Mouse (Mus musculus): Measurements from ENCODE around the gene Ctnnd2. TPM values are rescaled to one million over a fixed set of nuclear protein-coding genes. Genes with fewer than 3 reads are reported as not detected.

Ctnnd2 gene
- polyA plus RNA-seq, 1 experiment from 2014 or later, result 1.0 TPM

DNA sequence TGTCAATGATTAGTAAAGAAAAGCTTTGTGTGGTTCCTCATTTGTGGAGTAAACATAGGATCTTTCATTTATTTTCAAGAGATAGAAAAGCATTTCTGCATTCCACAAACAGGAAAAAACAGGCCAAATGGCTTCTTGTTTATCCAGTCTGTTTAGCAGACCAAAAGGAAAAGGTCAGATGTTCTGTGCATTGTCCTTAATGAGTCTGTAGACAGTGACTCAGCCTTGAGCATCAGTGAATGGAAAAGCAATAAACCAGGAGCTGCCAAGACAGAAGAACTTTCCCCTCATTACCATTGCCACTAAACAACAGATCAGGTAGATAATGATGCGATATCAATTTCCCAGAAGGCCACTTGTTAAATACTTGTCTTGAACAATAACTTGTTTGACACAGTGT lies 192.1 kb downstream of the Ctnnd2 start:
- TF ChIP-seq CTCF (IDR thresholded peaks at IDR 0.05; ENCODE audit: low read depth), result no peak
- H3K27ac ChIP-seq (ENCODE audit: low read depth, low read length), result no peak overlapping the region
- no peak for ATAC-seq
- no peak overlapping the region for H3K4me2 ChIP-seq (replicated peaks; ENCODE audit: low read depth)
- H3K36me3 ChIP-seq (ENCODE audit: control insufficient read depth, insufficient read depth), result no peaks in the 10 kb centered on the region
- WGBS, result 93% methylated on average over 1 of the region's 1 CpGs
- H3K9me3 ChIP-seq (ENCODE audit: control insufficient read depth), result no peaks in the 10 kb centered on the region
- H3K4me1 ChIP-seq (replicated peaks; ENCODE audit: control insufficient read depth, insufficient read depth, low read length), result no peaks in the 10 kb centered on the region
- H3K27me3 ChIP-seq (replicated peaks; ENCODE audit: control insufficient read depth, insufficient read depth, low read length), result no peaks in the 10 kb centered on the region
- no peak overlapping the region for H3K9ac ChIP-seq (ENCODE audit: low read depth, low read length)
- H3K4me3 ChIP-seq (ENCODE audit: low read depth, low read length), result no peak overlapping the region

DNA sequence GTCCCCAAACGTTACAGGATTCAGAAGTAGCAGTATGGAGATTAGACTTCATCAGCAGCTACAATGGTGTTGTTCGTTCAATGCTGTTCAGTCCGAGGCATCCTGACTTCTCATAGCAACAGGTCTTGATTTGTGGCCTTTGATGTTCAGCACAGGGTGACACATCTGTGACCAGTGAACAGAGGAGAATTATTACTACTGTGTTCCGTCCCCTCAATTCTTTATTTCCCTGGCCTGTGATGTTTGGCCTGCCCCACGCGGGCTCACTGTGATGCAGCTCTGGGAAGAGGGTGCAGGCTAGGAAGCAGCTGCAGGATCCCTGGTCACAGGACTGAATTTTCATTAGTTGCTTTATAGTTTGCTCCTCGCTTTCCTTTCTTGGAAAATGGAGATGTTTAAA lies 197.6 kb downstream of the Ctnnd2 start:
- H3K27me3 ChIP-seq (replicated peaks; ENCODE audit: control insufficient read depth, insufficient read depth, low read length), result no peaks in the 10 kb centered on the region
- TF ChIP-seq CTCF (IDR thresholded peaks at IDR 0.05; ENCODE audit: low read depth), result no peak
- no peak overlapping the region for H3K4me2 ChIP-seq (replicated peaks; ENCODE audit: low read depth)
- H3K4me1 ChIP-seq (replicated peaks; ENCODE audit: control insufficient read depth, insufficient read depth, low read length), result no peaks in the 10 kb centered on the region
- no peaks in the 10 kb centered on the region for H3K36me3 ChIP-seq (ENCODE audit: control insufficient read depth, insufficient read depth)
- ATAC-seq, result no peak
- H3K9ac ChIP-seq (ENCODE audit: low read depth, low read length), result no peak overlapping the region
- 79% methylated on average over 7 of the region's 7 CpGs for WGBS
- H3K4me3 ChIP-seq (ENCODE audit: low read depth, low read length), result no peak overlapping the region
- no peaks in the 10 kb centered on the region for H3K9me3 ChIP-seq (ENCODE audit: control insufficient read depth)
- no peak overlapping the region for H3K27ac ChIP-seq (ENCODE audit: low read depth, low read length)

DNA sequence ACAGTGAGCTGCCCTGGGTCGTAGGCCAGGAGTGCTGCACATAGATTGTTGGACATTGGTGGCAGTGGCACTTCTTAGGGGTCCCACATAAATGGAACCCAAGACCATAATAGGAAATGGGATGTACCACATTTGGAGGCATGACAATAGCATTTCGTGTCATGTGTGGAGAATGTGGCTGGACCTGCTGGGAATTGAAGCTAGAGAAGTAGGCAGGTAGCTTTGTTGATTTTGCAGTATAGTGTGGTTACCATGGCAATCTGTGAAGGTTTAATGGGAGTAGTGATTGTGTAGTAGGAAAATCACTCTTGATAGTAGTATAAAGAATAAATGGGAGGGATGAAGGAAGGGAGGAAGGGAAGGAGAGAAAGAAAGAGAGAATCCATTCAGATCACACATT lies 198.8 kb downstream of the Ctnnd2 start:
- H3K9ac ChIP-seq (ENCODE audit: low read depth, low read length), result no peak overlapping the region
- no peak overlapping the region for H3K4me3 ChIP-seq (ENCODE audit: low read depth, low read length)
- no peaks in the 10 kb centered on the region for H3K27me3 ChIP-seq (replicated peaks; ENCODE audit: control insufficient read depth, insufficient read depth, low read length)
- no peak for TF ChIP-seq CTCF (IDR thresholded peaks at IDR 0.05; ENCODE audit: low read depth)
- no peaks in the 10 kb centered on the region for H3K9me3 ChIP-seq (ENCODE audit: control insufficient read depth)
- no peaks in the 10 kb centered on the region for H3K4me1 ChIP-seq (replicated peaks; ENCODE audit: control insufficient read depth, insufficient read depth, low read length)
- ATAC-seq, result no peak
- H3K36me3 ChIP-seq (ENCODE audit: control insufficient read depth, insufficient read depth), result no peaks in the 10 kb centered on the region
- WGBS, result 81% methylated on average over 2 of the region's 2 CpGs
- H3K4me2 ChIP-seq (replicated peaks; ENCODE audit: low read depth), result no peak overlapping the region
- H3K27ac ChIP-seq (ENCODE audit: low read depth, low read length), result no peak overlapping the region

DNA sequence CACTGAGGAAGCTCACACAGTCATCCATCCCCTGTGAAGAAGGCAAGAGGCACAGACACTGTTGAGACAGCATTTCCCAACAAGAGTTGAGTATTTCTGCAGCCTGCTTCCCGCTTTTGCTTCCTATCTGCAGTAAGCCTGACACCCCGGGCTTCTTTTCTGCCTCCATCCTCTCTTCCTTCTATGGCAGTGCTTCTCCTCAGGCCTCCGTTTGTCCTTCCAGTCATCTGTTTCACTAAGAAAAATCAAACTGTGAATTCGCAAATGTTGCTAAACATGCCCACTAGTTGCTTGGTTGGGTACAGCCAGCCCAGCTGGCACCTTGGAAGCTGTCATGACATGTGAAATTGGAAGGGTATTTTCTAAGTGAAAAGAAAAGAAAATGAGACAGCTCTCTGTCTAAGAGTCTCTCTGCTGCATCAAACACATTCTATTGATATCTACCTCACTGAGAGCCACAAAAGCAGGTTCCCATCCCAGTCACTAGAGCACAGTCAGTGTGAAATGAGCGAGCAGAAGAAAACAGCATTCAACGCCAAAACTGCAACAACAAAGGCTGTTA lies 201.3 kb downstream of the Ctnnd2 start:
- no peaks in the 10 kb centered on the region for H3K36me3 ChIP-seq (ENCODE audit: control insufficient read depth, insufficient read depth)
- H3K4me3 ChIP-seq (ENCODE audit: low read depth, low read length), result no peak overlapping the region
- no peak for ATAC-seq
- no peak overlapping the region for H3K4me2 ChIP-seq (replicated peaks; ENCODE audit: low read depth)
- H3K9ac ChIP-seq (ENCODE audit: low read depth, low read length), result no peak overlapping the region
- 84% methylated on average over 6 of the region's 6 CpGs for WGBS
- H3K4me1 ChIP-seq (replicated peaks; ENCODE audit: control insufficient read depth, insufficient read depth, low read length), result no peaks in the 10 kb centered on the region
- no peaks in the 10 kb centered on the region for H3K9me3 ChIP-seq (ENCODE audit: control insufficient read depth)
- no peak for TF ChIP-seq CTCF (IDR thresholded peaks at IDR 0.05; ENCODE audit: low read depth)
- no peak overlapping the region for H3K27ac ChIP-seq (ENCODE audit: low read depth, low read length)
- no peaks in the 10 kb centered on the region for H3K27me3 ChIP-seq (replicated peaks; ENCODE audit: control insufficient read depth, insufficient read depth, low read length)

DNA sequence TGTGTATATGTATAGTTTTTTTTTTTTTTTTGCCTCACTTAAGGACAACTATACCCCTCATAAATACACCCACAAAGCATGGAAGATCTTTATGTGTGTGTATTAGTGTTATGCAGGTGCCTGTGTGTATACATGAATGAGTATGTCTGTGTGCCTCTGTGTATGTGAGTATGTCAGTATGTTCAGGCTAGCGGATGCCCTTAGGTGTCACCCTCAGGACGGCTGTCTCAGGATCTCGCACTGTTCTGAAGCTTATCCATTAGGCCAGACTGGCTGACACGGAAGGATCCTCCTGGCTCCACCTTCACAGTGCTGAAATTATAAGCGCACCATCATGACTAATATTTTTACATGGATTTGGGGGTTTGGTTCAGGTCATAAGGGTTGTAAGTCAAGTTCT lies 202.5 kb downstream of the Ctnnd2 start:
- Histone ChIP-seq H3K9ac (ENCODE audit: low read depth, low read length) (no peak overlapping the region), H3K4me3 (ENCODE audit: low read depth, low read length) (no peak overlapping the region), H3K4me1 (replicated peaks; ENCODE audit: control insufficient read depth, insufficient read depth, low read length) (no peaks in the 10 kb centered on the region), H3K27me3 (replicated peaks; ENCODE audit: control insufficient read depth, insufficient read depth, low read length) (no peaks in the 10 kb centered on the region), H3K4me2 (replicated peaks; ENCODE audit: low read depth) (no peak overlapping the region), H3K36me3 (ENCODE audit: control insufficient read depth, insufficient read depth) (no peaks in the 10 kb centered on the region), H3K27ac (ENCODE audit: low read depth, low read length) (no peak overlapping the region), H3K9me3 (ENCODE audit: control insufficient read depth) (no peaks in the 10 kb centered on the region)
- WGBS, result 73% methylated on average over 5 of the region's 5 CpGs
- ATAC-seq, result no peak
- no peak for TF ChIP-seq CTCF (IDR thresholded peaks at IDR 0.05; ENCODE audit: low read depth)

DNA sequence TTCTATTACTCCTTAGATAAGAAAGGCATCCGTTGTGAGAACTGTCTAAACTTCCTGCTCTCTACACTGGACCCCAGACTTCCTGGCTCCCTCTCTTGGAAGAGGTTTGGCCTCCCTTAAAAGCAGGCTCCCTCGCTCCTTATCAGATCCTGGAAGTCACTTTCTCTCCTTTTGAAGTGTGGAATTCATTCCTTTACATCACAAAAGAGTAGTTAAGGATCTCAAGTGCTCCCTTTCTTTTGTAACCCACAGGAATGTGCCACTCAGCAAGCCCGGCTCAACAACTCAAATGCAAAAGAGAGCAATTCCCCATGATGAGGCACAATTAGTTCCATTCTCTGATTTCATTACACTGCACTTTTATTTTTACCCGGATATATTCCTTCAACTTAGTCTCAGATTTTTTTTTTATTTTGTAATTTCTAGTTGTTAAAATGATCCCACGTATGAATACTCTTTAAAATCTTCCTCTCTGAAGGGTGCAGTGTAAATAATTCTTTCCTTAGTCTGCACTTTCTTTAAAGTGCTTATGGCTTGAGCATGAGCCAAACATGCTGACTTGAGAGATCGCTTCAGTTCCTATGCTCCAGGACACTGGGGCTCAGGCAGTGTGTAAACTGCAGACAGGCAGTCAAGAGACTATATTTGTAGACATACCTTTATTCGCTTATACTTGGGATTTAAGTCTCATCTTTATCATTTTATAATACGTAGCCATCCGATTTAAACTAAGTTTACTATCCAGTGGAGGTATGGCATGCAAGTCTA lies 210.9 kb downstream of the Ctnnd2 start:
- Histone ChIP-seq H3K4me3 (ENCODE audit: low read depth, low read length) (no peak overlapping the region), H3K9me3 (ENCODE audit: control insufficient read depth) (no peaks in the 10 kb centered on the region), H3K27me3 (replicated peaks; ENCODE audit: control insufficient read depth, insufficient read depth, low read length) (no peaks in the 10 kb centered on the region), H3K27ac (ENCODE audit: low read depth, low read length) (no peak overlapping the region), H3K36me3 (ENCODE audit: control insufficient read depth, insufficient read depth) (no peaks in the 10 kb centered on the region), H3K4me2 (replicated peaks; ENCODE audit: low read depth) (no peak overlapping the region), H3K4me1 (replicated peaks; ENCODE audit: control insufficient read depth, insufficient read depth, low read length) (no peaks in the 10 kb centered on the region), H3K9ac (ENCODE audit: low read depth, low read length) (no peak overlapping the region)
- WGBS, result 36% methylated on average over 9 of the region's 9 CpGs
- no peak for ATAC-seq
- no peak for TF ChIP-seq CTCF (IDR thresholded peaks at IDR 0.05; ENCODE audit: low read depth)

All from intestine, postnatal 0 days (tissue).